ENCODE assay signal across 8 mouse cellular contexts in the genomic region with DNA sequence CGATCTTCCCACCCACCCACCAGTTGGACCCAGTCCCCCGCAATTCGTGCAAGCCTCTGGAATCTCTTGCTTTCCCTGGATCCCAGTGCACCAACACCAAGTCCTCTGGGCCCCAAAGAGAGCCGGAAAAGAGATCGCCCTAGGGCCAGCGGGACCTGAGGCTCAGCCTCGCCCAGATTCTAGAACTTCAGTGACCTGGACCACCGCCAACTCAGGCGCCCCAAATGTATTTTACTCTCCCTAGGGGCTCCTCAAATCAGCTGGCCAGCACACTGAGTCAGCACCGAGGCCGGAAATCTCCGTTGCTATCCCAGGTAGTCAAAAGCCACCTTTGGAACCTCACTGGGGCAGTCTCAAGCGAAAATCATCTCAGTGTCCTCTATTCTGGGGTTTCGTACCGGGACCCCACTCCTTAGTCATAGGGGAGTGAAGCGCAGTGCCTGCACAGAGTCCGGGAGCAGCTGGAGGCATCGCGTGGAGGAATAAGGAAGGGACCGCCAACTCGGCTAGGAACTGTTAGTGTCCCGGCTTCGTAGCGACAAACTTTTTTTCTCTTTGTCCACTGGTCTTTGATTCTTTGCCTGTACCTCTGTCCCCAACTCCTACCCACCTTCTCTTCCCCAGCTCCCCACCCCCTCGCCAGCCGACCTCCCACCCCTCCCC. TPM values are rescaled to one million over a fixed set of nuclear protein-coding genes. Genes with fewer than 3 reads are reported as not detected.
DNase-seq lines count a peak whose midpoint lies in the region; ATAC-seq and TF ChIP-seq lines count a peak whose summit lies in the region.
"Had no signal": no experiment of that assay in that cellular context is flagged by ENCODE, and none has a peak within 500 bp of the region (broad histone marks: within the 10 kb centered on the region; RNA-seq: fewer than 3 reads in every experiment).

No protein-coding gene starts in this region.

- H3K9me3 ChIP-seq in hindbrain, embryonic 10.5 days = no peaks in the 10 kb centered on the region
- no peaks in the 10 kb centered on the region for H3K9me3 ChIP-seq in liver, embryonic 13.5 days (replicated peaks)

- ATAC-seq in liver, embryonic 13.5 days (ENCODE audit: low read depth) = no peak; the same call in 1 of the 2 replicates

- TF ChIP-seq POLR2A in small intestine, adult 2 months (IDR thresholded peaks at IDR 0.05; ENCODE audit: low read depth, low read length) = no peak

- DNase-seq in kidney, postnatal 10 days = peak; percentile 9
- DNase-seq in kidney, adult 8-10 months = no peak
- peak; percentile 48 for DNase-seq in hindbrain, embryonic 10.5 days (ENCODE audit: low spot score)
- no peak for DNase-seq in liver, embryonic 13.5 days
- no peak for DNase-seq in yolk sac, embryonic 10.5 days (ENCODE audit: low spot score)
- no peak for DNase-seq in left cerebral cortex, postnatal 36 days (ENCODE audit: low spot score in 2 of 2)

- intact Hi-C loops in left cerebral cortex, postnatal 36 days (cut with DNase I) = loop anchor here (5.0 to 10.0 kb wide), 3 partner anchors 240 to 958 kb away; partner anchors contain the start of genes Nkx2-4 and Pax1

- H3K4me2 ChIP-seq in liver, embryonic 13.5 days = peak overlapping the region; percentile 57

- H3K4me1 ChIP-seq in hindbrain, embryonic 10.5 days (replicated peaks) = peaks cover 40% of the 10 kb centered on the region
- H3K4me1 ChIP-seq in liver, embryonic 13.5 days (replicated peaks) = no peaks in the 10 kb centered on the region; the same call in 1 of the 2 replicates
- peaks cover 15% of the 10 kb centered on the region; the same call in 1 of the 2 replicates for H3K4me1 ChIP-seq in small intestine, adult 2 months (ENCODE audit: control insufficient read depth, insufficient read depth, insufficient read length, low read length)

- H3K4me3 ChIP-seq in hindbrain, embryonic 10.5 days = peak overlapping the region; percentile 41
- H3K4me3 ChIP-seq in liver, embryonic 13.5 days (replicated peaks) = peak overlapping the region; percentile 51
- H3K4me3 ChIP-seq in small intestine, adult 2 months (ENCODE audit: low read depth, low read length) = peak overlapping the region; percentile 62
- H3K4me3 ChIP-seq: layer of hippocampus, adult 2 months had no signal

- WGBS in hindbrain, embryonic 10.5 days = under 1% methylated on average over 26 of the region's 26 CpGs
- 2% methylated on average over 26 of the region's 26 CpGs for WGBS in liver, embryonic 13.5 days (ENCODE audit: insufficient replicate concordance)
- WGBS in small intestine, adult 2 months = under 1% methylated on average over 26 of the region's 26 CpGs

- peak overlapping the region; percentile 68 for H3K27ac ChIP-seq in hindbrain, embryonic 10.5 days
- peak overlapping the region; percentile 34 for H3K27ac ChIP-seq in liver, embryonic 13.5 days
- peak overlapping the region; percentile 28 for H3K27ac ChIP-seq in small intestine, adult 2 months (ENCODE audit: insufficient read depth, low read depth, low read length)
- H3K27ac ChIP-seq: layer of hippocampus, adult 2 months had no signal

- TF ChIP-seq CTCF in small intestine, adult 2 months (IDR thresholded peaks at IDR 0.05; ENCODE audit: extremely low read depth, insufficient read length, insufficient replicate concordance, low read depth, low read length) = no peak

- H3K9ac ChIP-seq in liver, embryonic 13.5 days = peak overlapping the region; percentile 50; the same call in 1 of the 2 replicates

- H3K36me3 ChIP-seq in hindbrain, embryonic 10.5 days = no peaks in the 10 kb centered on the region
- H3K36me3 ChIP-seq in liver, embryonic 13.5 days = no peaks in the 10 kb centered on the region
- no peaks in the 10 kb centered on the region for H3K36me3 ChIP-seq in small intestine, adult 2 months (ENCODE audit: control insufficient read depth, insufficient read depth, low read length)

- H3K27me3 ChIP-seq in hindbrain, embryonic 10.5 days (ENCODE audit: insufficient read depth, poor library complexity, severe bottlenecking) = peaks cover 100% of the 10 kb centered on the region
- peaks cover 97% of the 10 kb centered on the region for H3K27me3 ChIP-seq in liver, embryonic 13.5 days
- H3K27me3 ChIP-seq in small intestine, adult 2 months (ENCODE audit: control insufficient read depth, insufficient read depth, low read length) = peaks cover 52% of the 10 kb centered on the region

RNA-seq across cellular contexts. Expression of gene Foxa2, which starts 1.8 kb away (rescaled TPM):
- polyA plus RNA-seq in hindbrain, embryonic 10.5 days (2016; fragmentation: Nextera tagmentation; extraction: Ambion mirVana) = 6.1 and 6.4 TPM in 2 replicates
- 3.6 and 3.8 TPM in 2 replicates for polyA plus RNA-seq in liver, embryonic 13.5 days (2015; fragmentation: Nextera tagmentation; extraction: Ambion mirVana)
- polyA plus RNA-seq in small intestine, adult 2 months (2012; rRNA removed) = 16.6 and 19.6 TPM in 2 replicates
- not detected for total RNA-seq in left cerebral cortex, postnatal 36 days (2021)
- total RNA-seq: layer of hippocampus, adult 2 months had no signal

Comparison
In these comparisons a context has a peak if more than half of its experiments do, and no peak if none do; other contexts are left out.
1. DNase-seq: peak in kidney, postnatal 10 days (single experiment) and hindbrain, embryonic 10.5 days (single experiment); none in kidney, adult 8-10 months (0 of 2), liver, embryonic 13.5 days (single experiment), yolk sac, embryonic 10.5 days (single experiment) and left cerebral cortex, postnatal 36 days (0 of 2).
2. Peak in every context shown above with its lines, with median percentiles within 50 percentile points of each other: H3K27ac ChIP-seq and H3K4me3 ChIP-seq.